Mouse (Mus musculus): ENCODE measurements around the gene Ldah. TPM values are rescaled to one million over a fixed set of nuclear protein-coding genes. Genes with fewer than 3 reads are reported as not detected.

Ldah gene
- polyA plus RNA-seq, 1 experiment from 2014 or later = 70.4 TPM

DNA sequence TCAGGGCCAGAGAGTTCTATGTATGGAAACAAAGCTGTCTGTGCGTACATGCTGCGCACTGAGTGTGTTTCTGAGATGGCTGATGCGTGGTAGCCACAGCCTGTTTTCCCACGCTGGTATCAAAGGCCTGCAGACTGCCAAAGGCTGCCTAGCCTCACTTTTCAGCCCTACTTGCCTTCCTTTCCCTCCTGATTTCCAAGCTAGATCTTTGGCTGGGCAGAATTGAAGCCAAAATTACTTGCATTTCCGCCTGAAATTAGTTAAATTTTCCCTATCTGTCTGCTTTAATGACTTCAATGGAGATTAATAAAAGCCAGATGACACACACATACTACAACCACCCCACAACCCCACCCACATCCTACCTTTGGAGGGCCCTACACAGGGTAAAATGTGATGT lies 92.6 kb downstream of the Ldah start:
- H3K4me3 ChIP-seq (replicated peaks; ENCODE audit: low read depth, low read length) = no peak overlapping the region
- no peak overlapping the region for H3K4me2 ChIP-seq (ENCODE audit: low read length)
- no peak for DNase-seq
- H3K27me3 ChIP-seq (ENCODE audit: control insufficient read depth, insufficient read depth, low read length) = peaks cover 82% of the 10 kb centered on the region
- no peaks in the 10 kb centered on the region for H3K36me3 ChIP-seq (ENCODE audit: control insufficient read depth, insufficient read depth, low read length)
- no peak overlapping the region for H3K27ac ChIP-seq (replicated peaks; ENCODE audit: low read depth, low read length)
- 10% methylated on average over 5 of the region's 5 CpGs for WGBS
- H3K4me1 ChIP-seq (ENCODE audit: control insufficient read depth, insufficient read depth, low read length) = peaks cover 16% of the 10 kb centered on the region; the same call in 1 of the 2 replicates
- H3K9me3 ChIP-seq (ENCODE audit: control insufficient read depth, low read length) = no peaks in the 10 kb centered on the region
- H3K9ac ChIP-seq (replicated peaks; ENCODE audit: low read length) = no peak overlapping the region
- no peak for ATAC-seq (ENCODE audit: low FRiP score, low TSS enrichment)

DNA sequence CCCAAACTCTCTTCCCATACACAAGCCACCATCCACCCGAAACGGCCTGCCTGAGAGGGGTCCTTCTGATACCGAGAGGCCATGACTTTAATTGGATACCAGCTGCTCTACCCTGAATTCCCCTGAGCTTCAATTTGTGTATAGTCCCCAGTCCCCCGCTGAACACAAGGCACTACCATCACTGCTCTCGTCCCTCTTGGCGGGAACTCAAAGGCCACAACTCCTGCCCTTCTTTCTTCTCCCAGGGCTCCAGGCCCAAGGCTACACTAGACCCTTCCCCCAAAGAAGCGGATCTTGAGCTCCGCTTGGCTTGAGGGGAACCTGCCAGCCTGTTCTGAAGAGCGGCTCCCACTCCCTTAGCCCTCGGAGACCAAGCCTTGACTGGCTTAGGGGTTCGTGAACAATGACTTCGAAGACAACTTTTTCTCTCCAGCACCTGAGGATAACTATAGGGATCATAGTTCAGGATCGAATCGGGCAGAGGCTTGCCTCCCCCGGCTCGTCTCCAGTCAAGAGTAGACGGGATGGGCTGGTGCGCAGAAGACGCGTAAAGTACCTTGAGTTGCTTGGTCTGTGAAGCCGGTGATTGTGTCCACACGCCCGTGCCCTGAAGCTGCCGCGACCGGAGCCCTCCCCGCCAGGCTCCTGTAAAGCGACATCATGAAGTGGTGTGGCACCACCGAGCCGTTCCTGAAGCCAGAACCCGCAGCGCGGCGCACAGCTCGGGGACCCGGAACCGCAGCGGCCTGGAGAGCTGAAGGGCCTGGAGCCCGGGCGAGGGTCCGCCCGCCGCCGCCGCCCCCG lies 93.3 kb downstream of the Ldah start:
- H3K4me1 ChIP-seq (ENCODE audit: control insufficient read depth, insufficient read depth, low read length) = peaks cover 16% of the 10 kb centered on the region; the same call in 1 of the 2 replicates
- no peaks in the 10 kb centered on the region for H3K9me3 ChIP-seq (ENCODE audit: control insufficient read depth, low read length)
- peak overlapping the region; percentile 65 for H3K4me2 ChIP-seq (ENCODE audit: low read length)
- 2% methylated on average over 46 of the region's 46 CpGs for WGBS
- peak overlapping the region; percentile 40 for H3K4me3 ChIP-seq (replicated peaks; ENCODE audit: low read depth, low read length)
- H3K27me3 ChIP-seq (ENCODE audit: control insufficient read depth, insufficient read depth, low read length) = peaks cover 77% of the 10 kb centered on the region
- no peak overlapping the region for H3K27ac ChIP-seq (replicated peaks; ENCODE audit: low read depth, low read length)
- peak; percentile 39 for DNase-seq
- no peaks in the 10 kb centered on the region for H3K36me3 ChIP-seq (ENCODE audit: control insufficient read depth, insufficient read depth, low read length)
- peak overlapping the region; percentile 40; the same call in 1 of the 2 replicates for H3K9ac ChIP-seq (replicated peaks; ENCODE audit: low read length)
- ATAC-seq (ENCODE audit: low FRiP score, low TSS enrichment) = 0 out of 2 replicates have a peak, but pooled peaks have one; percentile 3

DNA sequence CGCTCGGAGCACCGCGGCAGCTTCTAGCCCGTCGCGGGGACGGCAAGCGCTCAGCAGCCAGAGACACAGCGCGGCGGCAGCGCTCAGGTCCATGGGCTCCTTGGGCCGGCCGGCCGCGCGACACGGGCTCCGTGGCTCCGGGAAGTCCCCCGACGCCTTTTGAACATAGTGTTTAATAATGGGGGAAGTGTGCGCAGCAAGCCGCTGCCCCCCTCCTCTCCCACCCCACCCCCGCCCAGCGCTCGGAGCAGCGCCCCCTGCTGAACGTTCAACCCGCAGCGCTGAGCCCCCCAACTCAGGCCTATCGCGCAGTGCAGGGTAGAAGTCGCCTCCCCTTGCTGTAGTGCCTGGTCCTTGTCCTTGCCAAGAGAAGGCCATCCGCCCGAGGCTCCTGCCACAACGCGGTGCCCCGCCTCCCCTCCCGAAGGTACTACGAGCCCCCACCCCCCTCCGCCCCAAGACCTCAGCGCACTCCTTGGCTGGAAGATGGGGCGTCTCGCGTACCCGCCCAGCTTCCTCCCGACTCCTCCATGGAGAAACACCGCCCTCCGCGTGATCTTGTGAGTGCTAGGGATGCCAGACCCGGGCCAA lies 94.0 kb downstream of the Ldah start, which contains the start of gene Gdf7:
Gene Gdf7, minus strand, starts transcription at position 114 of the 591 bp plus-strand sequence.
- Histone ChIP-seq H3K27me3 (ENCODE audit: control insufficient read depth, insufficient read depth, low read length) (peaks cover 72% of the 10 kb centered on the region), H3K9ac (replicated peaks; ENCODE audit: low read length) (peak within 1 kb of the TSS; percentile 40; the same call in 1 of the 2 replicates), H3K4me3 (replicated peaks; ENCODE audit: low read depth, low read length) (peak within 1 kb of the TSS; percentile 40), H3K4me1 (ENCODE audit: control insufficient read depth, insufficient read depth, low read length) (peaks cover 16% of the 10 kb centered on the region; the same call in 1 of the 2 replicates), H3K36me3 (ENCODE audit: control insufficient read depth, insufficient read depth, low read length) (no peaks in the 10 kb centered on the region), H3K4me2 (ENCODE audit: low read length) (peak within 1 kb of the TSS; percentile 65), H3K27ac (replicated peaks; ENCODE audit: low read depth, low read length) (no peak within 1 kb of the TSS), H3K9me3 (ENCODE audit: control insufficient read depth, low read length) (no peaks in the 10 kb centered on the region)
- under 1% methylated on average over 52 of the region's 53 CpGs for WGBS
- ATAC-seq (ENCODE audit: low FRiP score, low TSS enrichment) (peak; percentile 35; the same call in 1 of the 2 replicates), DNase-seq (peak; percentile 63)

DNA sequence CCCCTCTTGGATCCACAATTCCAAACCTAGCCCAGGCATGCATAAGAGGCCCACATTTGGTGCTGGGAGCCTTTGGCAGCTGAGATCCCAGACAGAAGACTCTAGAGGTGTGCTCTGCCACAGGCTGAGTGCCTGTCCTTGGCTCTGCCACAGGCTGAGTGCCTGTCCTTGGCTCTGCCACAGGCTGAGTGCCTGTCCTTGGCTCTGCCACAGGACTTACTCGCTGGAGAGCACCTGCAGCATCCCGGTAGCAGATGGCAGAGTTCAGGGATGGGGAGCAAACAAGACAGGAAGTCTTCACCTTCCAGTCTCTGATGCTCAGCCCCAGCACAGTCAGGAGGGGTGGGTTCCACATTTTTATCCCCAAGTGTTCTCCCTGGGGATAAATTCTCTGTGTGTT lies 97.4 kb downstream of the Ldah start:
- Histone ChIP-seq H3K9me3 (ENCODE audit: control insufficient read depth, low read length) (no peaks in the 10 kb centered on the region), H3K4me1 (ENCODE audit: control insufficient read depth, insufficient read depth, low read length) (peaks cover 13% of the 10 kb centered on the region; the same call in 1 of the 2 replicates), H3K27me3 (ENCODE audit: control insufficient read depth, insufficient read depth, low read length) (peaks cover 45% of the 10 kb centered on the region), H3K4me2 (ENCODE audit: low read length) (no peak overlapping the region), H3K9ac (replicated peaks; ENCODE audit: low read length) (no peak overlapping the region), H3K27ac (replicated peaks; ENCODE audit: low read depth, low read length) (no peak overlapping the region), H3K36me3 (ENCODE audit: control insufficient read depth, insufficient read depth, low read length) (no peaks in the 10 kb centered on the region), H3K4me3 (replicated peaks; ENCODE audit: low read depth, low read length) (no peak overlapping the region)
- WGBS = 39% methylated on average over 2 of the region's 2 CpGs
- DNase-seq (no peak), ATAC-seq (ENCODE audit: low FRiP score, low TSS enrichment) (no peak)

DNA sequence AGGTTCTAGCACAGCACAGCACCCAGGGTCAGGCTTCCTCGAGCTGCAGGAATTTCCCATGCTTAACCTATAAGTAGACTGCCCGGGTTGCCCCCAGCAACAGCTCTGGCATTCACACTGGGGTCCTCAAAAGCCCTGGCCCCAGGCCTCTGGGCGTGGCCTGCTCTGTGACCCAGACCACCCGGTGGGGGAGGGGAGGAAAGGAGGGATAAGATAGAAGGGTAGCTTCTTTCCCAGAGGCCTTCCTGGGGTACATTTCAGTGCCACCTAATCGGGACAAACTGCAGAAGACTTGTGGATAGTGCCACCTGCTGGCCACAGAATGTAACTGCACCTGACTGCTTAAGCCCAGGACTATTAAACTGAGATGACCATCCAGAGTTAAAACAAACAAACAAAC lies 98.5 kb downstream of the Ldah start:
- Histone ChIP-seq H3K9me3 (ENCODE audit: control insufficient read depth, low read length) (no peaks in the 10 kb centered on the region), H3K27ac (replicated peaks; ENCODE audit: low read depth, low read length) (no peak overlapping the region), H3K4me1 (ENCODE audit: control insufficient read depth, insufficient read depth, low read length) (peaks cover 9% of the 10 kb centered on the region; the same call in 1 of the 2 replicates), H3K4me3 (replicated peaks; ENCODE audit: low read depth, low read length) (no peak overlapping the region), H3K4me2 (ENCODE audit: low read length) (no peak overlapping the region), H3K27me3 (ENCODE audit: control insufficient read depth, insufficient read depth, low read length) (peaks cover 43% of the 10 kb centered on the region), H3K9ac (replicated peaks; ENCODE audit: low read length) (no peak overlapping the region), H3K36me3 (ENCODE audit: control insufficient read depth, insufficient read depth, low read length) (no peaks in the 10 kb centered on the region)
- DNase-seq (peak; percentile 88), ATAC-seq (ENCODE audit: low FRiP score, low TSS enrichment) (peak; percentile 71)
- WGBS = 1% methylated on average over 5 of the region's 5 CpGs

DNA sequence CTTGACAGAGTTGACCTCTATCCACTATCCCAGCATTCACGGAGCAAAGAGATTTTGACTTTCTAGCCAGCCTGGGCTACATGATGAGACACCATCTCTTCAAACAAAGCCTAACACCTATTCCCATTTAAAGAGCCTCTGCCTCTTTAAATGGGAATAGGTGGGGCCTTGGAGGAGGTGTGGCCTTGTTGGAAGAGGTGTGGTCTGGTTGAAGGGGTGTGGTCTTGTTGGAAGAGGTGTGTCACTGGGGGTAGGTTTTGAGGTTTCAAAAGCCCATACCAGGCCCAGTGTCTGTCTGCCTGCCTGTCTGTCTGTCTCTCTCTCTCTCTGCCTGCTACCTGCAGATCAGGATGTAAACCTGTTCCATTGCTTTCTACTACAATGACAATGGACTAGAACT lies 99.0 kb downstream of the Ldah start:
- Histone ChIP-seq H3K4me1 (ENCODE audit: control insufficient read depth, insufficient read depth, low read length) (peaks cover 4% of the 10 kb centered on the region; the same call in 1 of the 2 replicates), H3K27ac (replicated peaks; ENCODE audit: low read depth, low read length) (no peak overlapping the region), H3K9ac (replicated peaks; ENCODE audit: low read length) (no peak overlapping the region), H3K9me3 (ENCODE audit: control insufficient read depth, low read length) (no peaks in the 10 kb centered on the region), H3K4me3 (replicated peaks; ENCODE audit: low read depth, low read length) (no peak overlapping the region), H3K4me2 (ENCODE audit: low read length) (no peak overlapping the region), H3K27me3 (ENCODE audit: control insufficient read depth, insufficient read depth, low read length) (peaks cover 38% of the 10 kb centered on the region), H3K36me3 (ENCODE audit: control insufficient read depth, insufficient read depth, low read length) (no peaks in the 10 kb centered on the region)
- no peak for DNase-seq
- no peak for ATAC-seq (ENCODE audit: low FRiP score, low TSS enrichment)
- WGBS = 67% methylated on average over 1 of the region's 1 CpGs

DNA sequence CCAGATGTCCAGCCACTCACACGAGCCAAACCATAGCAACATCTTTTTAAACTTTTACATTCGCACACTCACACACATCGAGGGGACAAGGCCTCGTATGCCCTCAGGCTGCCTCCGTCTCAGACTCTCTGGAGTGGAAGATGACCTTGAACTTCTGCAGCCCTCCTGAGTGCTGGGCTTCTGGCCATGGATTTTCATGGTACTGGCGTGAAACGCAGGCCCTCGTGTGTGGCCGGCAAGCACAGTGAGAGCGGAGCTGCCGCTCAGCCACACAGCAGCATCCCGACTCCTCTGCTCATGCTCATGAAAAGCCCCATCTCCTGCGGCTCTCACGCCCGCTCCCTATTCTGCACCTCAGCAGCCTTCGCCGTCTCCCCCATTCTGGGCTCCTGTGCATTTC lies 103.1 kb downstream of the Ldah start:
- no peak overlapping the region for H3K27ac ChIP-seq (replicated peaks; ENCODE audit: low read depth, low read length)
- peaks cover 8% of the 10 kb centered on the region; the same call in 1 of the 2 replicates for H3K4me1 ChIP-seq (ENCODE audit: control insufficient read depth, insufficient read depth, low read length)
- 30% methylated on average over 17 of the region's 17 CpGs for WGBS
- ATAC-seq (ENCODE audit: low FRiP score, low TSS enrichment) = no peak
- no peaks in the 10 kb centered on the region for H3K9me3 ChIP-seq (ENCODE audit: control insufficient read depth, low read length)
- H3K9ac ChIP-seq (replicated peaks; ENCODE audit: low read length) = no peak overlapping the region
- H3K27me3 ChIP-seq (ENCODE audit: control insufficient read depth, insufficient read depth, low read length) = 0 out of 2 replicates have a peak, but pooled peaks cover 14% of the 10 kb centered on the region
- no peaks in the 10 kb centered on the region for H3K36me3 ChIP-seq (ENCODE audit: control insufficient read depth, insufficient read depth, low read length)
- DNase-seq = no peak
- peak overlapping the region; percentile 19; the same call in 1 of the 2 replicates for H3K4me2 ChIP-seq (ENCODE audit: low read length)
- no peak overlapping the region for H3K4me3 ChIP-seq (replicated peaks; ENCODE audit: low read depth, low read length)

DNA sequence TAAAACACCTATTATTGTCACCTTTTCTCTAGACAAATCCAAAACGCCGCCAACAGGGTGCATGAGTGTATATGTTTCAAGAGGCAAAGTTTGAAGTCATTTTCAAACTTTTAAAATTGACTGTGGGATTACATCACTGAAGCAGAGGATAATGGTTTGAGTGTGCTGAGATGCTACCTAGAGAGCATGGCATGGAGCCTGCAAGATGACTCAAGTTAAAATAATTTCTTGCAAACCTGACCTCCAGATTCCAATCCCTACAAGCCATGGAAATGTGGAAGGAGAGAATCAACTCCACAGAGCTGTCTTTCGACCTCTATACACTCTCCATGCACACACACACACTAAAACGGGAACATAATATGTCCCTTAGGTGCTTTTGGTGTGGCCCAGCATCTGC lies 104.4 kb downstream of the Ldah start:
- H3K27me3 ChIP-seq (ENCODE audit: control insufficient read depth, insufficient read depth, low read length) = 0 out of 2 replicates have a peak, but pooled peaks cover 14% of the 10 kb centered on the region
- H3K27ac ChIP-seq (replicated peaks; ENCODE audit: low read depth, low read length) = no peak overlapping the region
- no peaks in the 10 kb centered on the region for H3K36me3 ChIP-seq (ENCODE audit: control insufficient read depth, insufficient read depth, low read length)
- ATAC-seq (ENCODE audit: low FRiP score, low TSS enrichment) = no peak
- no peak overlapping the region for H3K9ac ChIP-seq (replicated peaks; ENCODE audit: low read length)
- no peak overlapping the region for H3K4me3 ChIP-seq (replicated peaks; ENCODE audit: low read depth, low read length)
- H3K4me2 ChIP-seq (ENCODE audit: low read length) = no peak overlapping the region
- WGBS = 90% methylated on average over 4 of the region's 4 CpGs
- H3K9me3 ChIP-seq (ENCODE audit: control insufficient read depth, low read length) = no peaks in the 10 kb centered on the region
- no peak for DNase-seq
- H3K4me1 ChIP-seq (ENCODE audit: control insufficient read depth, insufficient read depth, low read length) = peaks cover 8% of the 10 kb centered on the region; the same call in 1 of the 2 replicates

Measured in midbrain, embryonic 14.5 days (tissue).